Mouse (Mus musculus): Measurements from ENCODE around the gene Gtse1. TPM values are rescaled to one million over a fixed set of nuclear protein-coding genes. Genes with fewer than 3 reads are reported as not detected.

Gtse1 gene
- polyA plus RNA-seq, 1 experiment, result 0.74 TPM

DNA sequence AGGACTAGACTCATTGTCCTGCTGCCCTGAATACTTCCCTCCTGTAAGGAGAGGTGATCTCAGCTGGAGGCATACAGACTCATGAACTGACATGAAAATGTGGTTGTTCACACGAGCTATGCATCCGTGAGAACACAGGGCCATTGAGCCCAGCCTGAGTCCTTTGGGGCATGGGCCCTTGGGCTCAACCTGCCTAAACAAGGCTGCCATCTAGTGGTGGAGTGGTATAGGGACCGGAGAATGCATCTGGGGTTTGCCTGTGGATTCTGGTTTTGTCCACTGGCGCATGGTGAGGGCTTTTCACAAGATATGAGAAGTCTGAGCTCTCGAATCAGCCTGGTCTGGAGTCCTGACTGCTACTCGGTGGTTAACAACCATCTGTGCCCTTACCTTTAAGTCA lies 8.2 kb downstream of the Gtse1 start:
- H3K27ac ChIP-seq (ENCODE audit: insufficient read depth, low read depth, low read length), result no peak overlapping the region
- WGBS, result 44% methylated on average over 6 of the region's 6 CpGs
- H3K27me3 ChIP-seq (replicated peaks; ENCODE audit: control insufficient read depth, insufficient read depth, low read length), result no peaks in the 10 kb centered on the region
- TF ChIP-seq POLR2A (IDR thresholded peaks at IDR 0.05; ENCODE audit: low read depth, low read length) (no peak), CTCF (conservative IDR thresholded peaks at IDR 0.05; ENCODE audit: insufficient read depth, insufficient read length, low read depth, low read length) (peak; percentile 96)
- H3K36me3 ChIP-seq (ENCODE audit: control insufficient read depth, insufficient read depth, low read length), result no peaks in the 10 kb centered on the region
- H3K4me3 ChIP-seq (ENCODE audit: insufficient read depth, low read depth, low read length), result no peak overlapping the region
- DNase-seq, result peak; percentile 82
- no peaks in the 10 kb centered on the region for H3K4me1 ChIP-seq (ENCODE audit: control insufficient read depth, insufficient read depth, low read length)

DNA sequence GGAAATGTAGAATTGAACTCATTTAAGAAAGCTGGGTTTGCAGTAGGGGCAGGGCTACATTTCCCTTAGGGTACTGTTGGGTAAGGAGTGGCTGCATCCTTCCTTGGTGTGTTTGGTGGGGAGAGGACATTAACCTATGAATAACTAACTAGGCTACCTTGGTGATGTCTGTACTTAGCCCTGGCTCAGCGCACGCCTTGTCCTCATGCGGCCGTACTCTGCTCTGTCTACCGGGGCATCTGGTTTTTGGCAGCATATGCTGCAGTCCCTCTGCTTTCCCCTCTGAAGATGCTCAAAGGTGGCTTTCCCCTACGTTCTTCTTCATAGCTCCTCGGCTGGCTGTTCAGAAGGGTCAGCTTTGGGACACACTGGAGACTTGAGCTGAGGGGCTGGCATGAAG lies 17.8 kb downstream of the Gtse1 start:
- TF ChIP-seq CTCF (conservative IDR thresholded peaks at IDR 0.05; ENCODE audit: insufficient read depth, insufficient read length, low read depth, low read length) (no peak), POLR2A (IDR thresholded peaks at IDR 0.05; ENCODE audit: low read depth, low read length) (no peak)
- Histone ChIP-seq H3K27me3 (replicated peaks; ENCODE audit: control insufficient read depth, insufficient read depth, low read length) (no peaks in the 10 kb centered on the region), H3K4me3 (ENCODE audit: insufficient read depth, low read depth, low read length) (no peak overlapping the region), H3K27ac (ENCODE audit: insufficient read depth, low read depth, low read length) (no peak overlapping the region), H3K36me3 (ENCODE audit: control insufficient read depth, insufficient read depth, low read length) (no peaks in the 10 kb centered on the region), H3K4me1 (ENCODE audit: control insufficient read depth, insufficient read depth, low read length) (peaks cover 15% of the 10 kb centered on the region; the same call in 1 of the 2 replicates)
- WGBS, result 66% methylated on average over 7 of the region's 7 CpGs
- peak; percentile 80 for DNase-seq

DNA sequence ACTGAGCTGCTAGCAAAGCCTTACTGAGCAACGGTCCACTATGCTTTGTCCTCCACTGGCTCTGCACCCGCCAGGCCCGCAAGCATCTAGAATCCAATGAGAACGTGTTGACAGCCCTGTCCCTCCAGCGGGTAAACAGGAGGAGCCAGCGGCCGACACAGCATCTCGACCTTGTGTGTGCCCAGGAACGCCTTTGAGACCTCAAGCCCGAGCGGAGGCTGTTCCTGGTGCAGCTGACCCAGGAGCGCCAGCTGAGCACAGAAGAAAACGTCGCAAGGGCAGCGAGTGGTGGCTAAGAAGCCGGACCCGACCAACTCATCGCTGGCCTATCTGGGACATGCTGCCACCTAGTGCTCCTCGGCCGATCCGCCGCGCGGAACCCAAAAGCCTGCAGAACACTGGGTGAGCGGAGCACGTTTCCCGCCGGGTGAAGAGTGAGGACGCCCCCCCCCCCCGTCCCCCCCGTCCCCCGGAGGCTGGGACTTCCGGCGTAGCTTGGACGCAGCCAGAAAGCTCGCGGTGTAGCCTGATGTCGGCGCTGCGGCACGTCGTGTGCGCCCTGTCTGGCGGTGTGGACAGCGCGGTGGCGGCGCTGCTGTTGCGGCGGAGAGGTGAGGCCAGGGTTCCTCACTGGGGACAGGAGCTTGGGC lies 19.4 kb downstream of the Gtse1 start, which contains the start of gene Trmu:
TSS of gene Trmu (plus strand) at position 465 of the 650 bp plus-strand sequence.
- H3K36me3 ChIP-seq (ENCODE audit: control insufficient read depth, insufficient read depth, low read length), result no peaks in the 10 kb centered on the region
- DNase-seq, result peak; percentile 97
- H3K27me3 ChIP-seq (replicated peaks; ENCODE audit: control insufficient read depth, insufficient read depth, low read length), result no peaks in the 10 kb centered on the region
- under 1% methylated on average over 49 of the region's 50 CpGs for WGBS
- H3K4me3 ChIP-seq (ENCODE audit: insufficient read depth, low read depth, low read length), result peak within 1 kb of the TSS; percentile 83
- peak within 1 kb of the TSS; percentile 58 for H3K27ac ChIP-seq (ENCODE audit: insufficient read depth, low read depth, low read length)
- TF ChIP-seq CTCF (conservative IDR thresholded peaks at IDR 0.05; ENCODE audit: insufficient read depth, insufficient read length, low read depth, low read length) (peak; percentile 63), POLR2A (IDR thresholded peaks at IDR 0.05; ENCODE audit: low read depth, low read length) (peak; percentile 23)
- peaks cover 15% of the 10 kb centered on the region; the same call in 1 of the 2 replicates for H3K4me1 ChIP-seq (ENCODE audit: control insufficient read depth, insufficient read depth, low read length)

DNA sequence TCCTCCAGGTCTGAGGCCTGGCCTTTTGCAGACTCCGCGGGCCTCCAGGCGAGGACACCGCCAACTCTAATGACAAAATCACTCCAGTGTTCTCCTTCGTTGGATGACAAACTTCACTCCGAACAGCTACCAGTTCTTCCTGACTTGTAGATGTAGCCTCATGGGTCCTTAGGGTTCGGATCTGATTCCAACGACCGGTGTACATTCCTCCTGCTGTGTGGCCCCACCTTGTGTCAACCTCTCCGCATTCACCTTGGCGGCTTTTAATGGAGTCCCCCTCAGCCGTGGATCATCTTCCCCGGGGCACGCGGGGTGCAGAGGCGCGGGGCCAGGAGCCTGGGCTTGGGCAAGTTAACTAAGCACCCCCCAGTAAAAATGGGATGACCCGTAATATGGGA lies 20.0 kb downstream of the Gtse1 start:
- WGBS, result 2% methylated on average over 18 of the region's 18 CpGs
- Histone ChIP-seq H3K27ac (ENCODE audit: insufficient read depth, low read depth, low read length) (peak overlapping the region; percentile 58), H3K4me1 (ENCODE audit: control insufficient read depth, insufficient read depth, low read length) (peaks cover 15% of the 10 kb centered on the region; the same call in 1 of the 2 replicates), H3K36me3 (ENCODE audit: control insufficient read depth, insufficient read depth, low read length) (no peaks in the 10 kb centered on the region), H3K27me3 (replicated peaks; ENCODE audit: control insufficient read depth, insufficient read depth, low read length) (no peaks in the 10 kb centered on the region), H3K4me3 (ENCODE audit: insufficient read depth, low read depth, low read length) (peak overlapping the region; percentile 83)
- TF ChIP-seq POLR2A (IDR thresholded peaks at IDR 0.05; ENCODE audit: low read depth, low read length) (no peak), CTCF (conservative IDR thresholded peaks at IDR 0.05; ENCODE audit: insufficient read depth, insufficient read length, low read depth, low read length) (no peak)
- no peak for DNase-seq

DNA sequence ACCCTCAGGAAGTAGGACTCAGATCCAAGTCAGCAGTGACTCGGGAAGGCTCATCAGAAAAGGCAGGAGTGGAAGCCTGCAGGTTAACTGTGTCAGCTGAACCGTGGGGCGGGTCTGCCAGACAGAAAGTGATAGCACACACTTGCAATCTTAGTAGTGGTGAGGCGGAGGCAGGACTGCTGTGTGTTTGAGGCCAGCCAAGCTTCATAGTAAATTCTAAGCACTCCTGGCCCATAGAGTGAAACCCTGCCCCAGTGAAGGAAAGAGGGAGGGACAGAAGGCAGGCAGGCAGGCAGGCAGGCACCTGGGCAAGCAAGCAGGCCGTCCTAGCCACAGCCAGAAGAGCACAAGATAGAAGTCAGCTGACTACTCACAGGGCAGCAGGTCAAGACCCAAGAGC lies 26.1 kb downstream of the Gtse1 start:
- H3K27ac ChIP-seq (ENCODE audit: insufficient read depth, low read depth, low read length), result no peak overlapping the region
- H3K4me1 ChIP-seq (ENCODE audit: control insufficient read depth, insufficient read depth, low read length), result no peaks in the 10 kb centered on the region
- DNase-seq, result no peak
- H3K36me3 ChIP-seq (ENCODE audit: control insufficient read depth, insufficient read depth, low read length), result no peaks in the 10 kb centered on the region; the same call in none of the 2 replicates
- no peak for TF ChIP-seq POLR2A (IDR thresholded peaks at IDR 0.05; ENCODE audit: low read depth, low read length)
- no peak for TF ChIP-seq CTCF (conservative IDR thresholded peaks at IDR 0.05; ENCODE audit: insufficient read depth, insufficient read length, low read depth, low read length)
- 70% methylated on average over 5 of the region's 5 CpGs for WGBS
- H3K27me3 ChIP-seq (replicated peaks; ENCODE audit: control insufficient read depth, insufficient read depth, low read length), result no peaks in the 10 kb centered on the region
- H3K4me3 ChIP-seq (ENCODE audit: insufficient read depth, low read depth, low read length), result no peak overlapping the region

DNA sequence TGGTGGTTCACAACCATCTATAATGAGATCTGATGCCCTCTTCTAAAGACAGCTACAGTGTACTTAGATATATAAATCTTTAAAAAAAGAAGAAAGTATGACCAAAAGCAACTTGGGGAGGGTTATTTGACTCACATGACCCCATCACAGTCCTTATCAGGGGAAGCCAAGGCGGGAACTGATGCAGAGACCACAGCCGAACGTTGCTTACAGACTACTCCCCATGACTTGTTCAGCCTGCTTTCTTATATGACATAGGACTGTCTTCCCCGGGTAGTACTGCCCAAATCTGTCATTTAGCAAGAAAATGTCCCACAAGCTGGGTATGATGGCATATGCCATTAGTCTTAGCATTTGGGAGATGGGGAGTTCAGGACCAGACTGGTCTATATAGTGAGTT lies 29.7 kb downstream of the Gtse1 start:
- 86% methylated on average over 4 of the region's 4 CpGs for WGBS
- H3K4me1 ChIP-seq (ENCODE audit: control insufficient read depth, insufficient read depth, low read length), result no peaks in the 10 kb centered on the region
- no peaks in the 10 kb centered on the region for H3K27me3 ChIP-seq (replicated peaks; ENCODE audit: control insufficient read depth, insufficient read depth, low read length)
- no peak overlapping the region for H3K27ac ChIP-seq (ENCODE audit: insufficient read depth, low read depth, low read length)
- no peaks in the 10 kb centered on the region; the same call in none of the 2 replicates for H3K36me3 ChIP-seq (ENCODE audit: control insufficient read depth, insufficient read depth, low read length)
- no peak overlapping the region for H3K4me3 ChIP-seq (ENCODE audit: insufficient read depth, low read depth, low read length)
- no peak for DNase-seq
- TF ChIP-seq POLR2A (IDR thresholded peaks at IDR 0.05; ENCODE audit: low read depth, low read length), result no peak
- TF ChIP-seq CTCF (conservative IDR thresholded peaks at IDR 0.05; ENCODE audit: insufficient read depth, insufficient read length, low read depth, low read length), result no peak

DNA sequence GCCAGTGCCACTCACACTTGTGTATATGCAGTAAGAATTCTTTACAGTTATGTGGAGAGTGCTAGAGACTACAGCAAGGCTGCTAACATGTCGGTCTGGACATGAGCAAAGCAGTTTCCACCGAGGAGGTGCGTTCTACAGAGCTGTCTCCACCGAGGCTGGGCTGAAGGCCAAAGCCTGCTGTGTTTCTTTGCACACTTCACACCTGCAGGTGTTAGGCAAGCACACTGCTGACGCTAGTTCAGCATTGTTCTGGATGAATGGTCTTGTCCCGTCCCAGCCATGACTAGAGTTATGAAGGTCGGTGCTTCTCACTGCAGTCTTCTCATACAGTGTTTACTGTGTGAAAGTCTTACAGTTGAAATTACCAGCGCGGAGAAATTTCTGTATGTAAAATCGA lies 32.4 kb downstream of the Gtse1 start:
- Histone ChIP-seq H3K4me1 (ENCODE audit: control insufficient read depth, insufficient read depth, low read length) (no peaks in the 10 kb centered on the region), H3K36me3 (ENCODE audit: control insufficient read depth, insufficient read depth, low read length) (no peaks in the 10 kb centered on the region; the same call in 1 of the 2 replicates), H3K4me3 (ENCODE audit: insufficient read depth, low read depth, low read length) (no peak overlapping the region), H3K27me3 (replicated peaks; ENCODE audit: control insufficient read depth, insufficient read depth, low read length) (no peaks in the 10 kb centered on the region), H3K27ac (ENCODE audit: insufficient read depth, low read depth, low read length) (no peak overlapping the region)
- peak; percentile 21 for DNase-seq
- 47% methylated on average over 10 of the region's 10 CpGs for WGBS
- TF ChIP-seq POLR2A (IDR thresholded peaks at IDR 0.05; ENCODE audit: low read depth, low read length) (no peak), CTCF (conservative IDR thresholded peaks at IDR 0.05; ENCODE audit: insufficient read depth, insufficient read length, low read depth, low read length) (no peak)

Data from kidney, adult 2 months (tissue).